Mouse (Mus musculus): ENCODE measurements around the gene Bmp2.

Bmp2 gene

GRCm38 (mm10) chr2:133565995-133566710, 14.2 kb downstream of the Bmp2 start:
- no peak for DNase-seq (ENCODE audit: low spot score)

- DNase-seq (ENCODE audit: low spot score) = no peak
Measured at GRCm38 (mm10) chr2:133591562-133592255, 39.8 kb downstream of the Bmp2 start.
